Mouse (Mus musculus) right cerebral cortex, adult 2 months (tissue): ENCODE measurements around the gene Zbtb26.

ENCODE experiments used
- DNase-seq, 2 experiments: peaks; one replicate each; pipeline ENCODE4 v3.0.0; 2021 to 2022; ENCODE audit warnings: low spot score in 2 of 2

The Zbtb26 gene

GRCm38 (mm10) chr2:37442611-37443591, at the start of gene Zbtb26, which contains the start of the genes Zbtb6 and Rabgap1:
Zbtb26 (minus strand) TSS chr2:37443135.
Zbtb6 (minus strand) TSS chr2:37443171.
Rabgap1 (plus strand) TSS chr2:37443279.
- peak; percentile 97 to 98 for DNase-seq

DNA sequence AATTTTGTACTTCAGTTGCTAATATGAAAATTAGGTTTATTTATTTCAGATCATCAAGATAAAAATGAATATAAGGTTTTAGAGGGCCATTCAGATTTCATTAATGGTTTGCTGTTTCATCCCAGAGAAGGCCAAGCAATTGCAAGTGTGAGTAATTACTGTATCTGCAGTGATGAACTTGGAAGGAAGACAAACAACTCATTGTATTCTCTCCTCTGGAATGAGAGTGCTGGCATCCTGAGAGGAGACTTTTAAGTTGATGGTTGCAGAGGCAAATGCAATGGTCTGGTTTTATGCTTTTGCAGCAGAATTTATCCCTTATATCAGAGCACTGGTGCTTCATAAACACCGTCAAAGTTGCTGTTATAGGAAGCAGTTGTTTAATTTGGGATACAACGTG, 46.0 kb upstream of the Zbtb26 start:
- DNase-seq: no peak

DNA sequence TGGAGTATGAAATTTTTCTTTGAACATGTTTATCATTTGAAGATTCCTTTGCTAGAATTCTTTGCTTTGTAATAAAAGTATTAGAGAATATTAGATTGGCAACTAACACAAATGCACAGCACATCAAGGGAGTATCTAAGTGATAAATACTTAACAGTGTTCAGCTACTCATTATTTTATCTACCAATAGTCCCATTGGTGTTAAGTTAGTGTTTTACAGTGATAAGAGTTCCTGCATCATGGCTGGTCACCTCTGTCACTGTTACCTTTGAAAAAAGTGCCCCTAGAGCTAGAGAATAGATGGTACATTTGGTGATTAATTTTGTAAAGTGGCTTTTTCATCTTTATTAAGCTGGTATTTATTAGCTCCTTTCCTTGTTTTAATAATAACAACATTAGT, 43.5 kb upstream of the Zbtb26 start:
- DNase-seq: no peak

- peak in 1 of 2 experiments; percentile 40 for DNase-seq
Observed at GRCm38 (mm10) chr2:37485370-37485769, 42.4 kb upstream of the Zbtb26 start.

- no peak for DNase-seq
Observed at GRCm38 (mm10) chr2:37484165-37484564, 41.2 kb upstream of the Zbtb26 start.

DNA sequence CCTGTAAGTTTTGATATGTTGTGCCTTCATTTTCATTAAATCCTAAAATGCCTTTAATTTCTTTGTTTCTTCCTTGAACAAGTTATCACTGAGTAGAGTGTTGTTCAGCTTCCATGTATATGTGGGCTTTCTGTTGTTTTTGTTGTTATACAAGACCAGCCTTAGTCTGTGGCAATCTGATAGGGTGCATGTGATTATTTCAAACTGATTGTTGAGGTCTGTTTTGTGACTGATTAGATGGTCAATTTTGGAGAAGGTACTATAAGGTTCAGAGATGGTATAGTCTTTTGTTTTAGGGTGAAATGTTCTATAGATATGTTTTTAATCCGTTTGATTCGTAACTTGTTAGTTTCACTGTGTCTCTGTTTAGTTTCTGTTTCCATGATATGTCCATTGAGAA, 37.1 kb upstream of the Zbtb26 start:
- DNase-seq: no peak

- DNase-seq: no peak
Observed at GRCm38 (mm10) chr2:37479559-37479958, 36.6 kb upstream of the Zbtb26 start.

- no peak for DNase-seq
Observed at GRCm38 (mm10) chr2:37466266-37466665, 23.3 kb upstream of the Zbtb26 start.

GRCm38 (mm10) chr2:37460707-37461106, 17.8 kb upstream of the Zbtb26 start:
- no peak for DNase-seq

GRCm38 (mm10) chr2:37452376-37452760, 9.4 kb upstream of the Zbtb26 start:
- DNase-seq: no peak

DNA sequence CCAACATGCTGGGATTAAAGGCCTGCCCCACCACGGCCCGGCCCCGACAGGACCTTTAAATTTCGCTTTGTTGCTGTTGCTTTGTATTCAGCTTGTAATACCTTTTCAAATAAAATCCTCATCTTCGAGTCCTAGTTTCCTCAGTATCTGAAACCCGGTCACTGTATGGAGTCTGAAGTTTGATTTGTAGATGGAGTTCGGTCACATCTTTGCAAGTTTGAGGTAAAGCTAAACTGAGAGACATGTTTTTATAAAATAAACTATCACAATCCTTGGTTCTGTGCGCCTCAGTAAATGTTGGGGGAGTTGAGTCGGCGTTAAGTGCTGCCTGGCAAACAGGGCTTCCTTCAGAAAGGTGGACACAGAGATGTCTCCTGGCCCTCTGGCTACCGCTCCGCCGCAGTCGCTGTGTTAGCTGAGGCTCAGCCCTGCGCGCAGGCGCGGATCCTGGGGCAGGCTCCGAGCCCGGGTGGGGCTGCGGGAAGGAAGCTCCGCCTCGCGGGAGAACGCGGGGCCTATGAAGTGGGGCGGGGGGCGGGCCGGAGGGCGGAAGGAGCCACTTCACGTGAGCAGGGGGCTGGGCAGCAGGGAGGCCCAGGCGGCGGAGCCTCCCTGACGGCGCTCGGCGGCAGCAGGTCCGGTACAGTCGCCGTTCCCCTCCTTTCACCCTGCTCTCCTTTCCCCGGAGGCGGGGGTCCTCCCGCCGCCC, 8.9 kb upstream of the Zbtb26 start:
- peak; percentile 89 to 93 for DNase-seq

DNA sequence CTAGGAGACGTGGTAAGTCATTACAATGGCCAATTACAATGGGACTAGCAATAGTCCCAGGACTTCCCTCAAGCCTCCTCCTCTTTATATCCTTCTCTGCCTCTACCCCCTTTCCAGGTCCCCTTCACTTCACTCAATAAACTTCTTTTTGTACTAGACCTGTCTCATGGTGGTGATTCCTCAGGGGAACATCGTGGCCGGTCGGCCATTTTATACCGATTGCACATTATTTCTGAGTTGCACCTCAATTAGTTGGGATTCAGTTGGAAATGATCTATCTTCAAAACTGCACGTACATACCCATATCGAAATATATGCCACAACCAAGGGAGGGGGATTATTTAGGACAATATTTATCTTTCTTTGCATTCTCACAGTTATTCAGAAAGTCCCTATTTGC, 11.3 kb downstream of the Zbtb26 start:
- DNase-seq: no peak

GRCm38 (mm10) chr2:37430593-37431464, 12.1 kb downstream of the Zbtb26 start:
- peak; percentile 84 to 87 for DNase-seq

GRCm38 (mm10) chr2:37423671-37424070, 19.3 kb downstream of the Zbtb26 start:
- no peak for DNase-seq

GRCm38 (mm10) chr2:37422306-37423304, 20.3 kb downstream of the Zbtb26 start, which contains the start of gene Rc3h2:
Rc3h2 (minus strand) TSS chr2:37422903.
- DNase-seq: peak; percentile 93 to 95

- no peak for DNase-seq
Observed at GRCm38 (mm10) chr2:37421903-37422302, 21.0 kb downstream of the Zbtb26 start.

DNA sequence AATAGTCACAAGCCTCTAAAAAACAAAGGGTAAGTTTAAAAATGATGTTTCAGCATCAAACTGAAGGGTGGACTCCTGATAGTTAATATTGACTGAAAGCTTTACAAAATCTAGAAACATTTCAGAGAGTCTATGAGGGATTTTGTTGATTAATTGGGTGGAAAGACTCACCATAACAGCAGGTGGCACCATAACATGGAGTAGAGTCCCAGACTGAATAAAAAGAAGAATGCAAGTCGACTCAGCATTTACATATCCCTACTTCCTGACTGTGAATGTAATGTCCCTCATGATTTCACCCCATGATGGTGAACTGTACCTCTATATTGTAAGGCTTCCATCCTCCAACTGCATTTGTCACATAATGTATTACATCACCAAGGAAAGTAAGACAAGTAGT, 47.4 kb downstream of the Zbtb26 start:
- no peak for DNase-seq

- DNase-seq: peak; percentile 31 to 32
Observed at GRCm38 (mm10) chr2:37382921-37383320, 60.0 kb downstream of the Zbtb26 start.
